Mouse (Mus musculus): ENCODE data around the gene Syt17.

DNA sequence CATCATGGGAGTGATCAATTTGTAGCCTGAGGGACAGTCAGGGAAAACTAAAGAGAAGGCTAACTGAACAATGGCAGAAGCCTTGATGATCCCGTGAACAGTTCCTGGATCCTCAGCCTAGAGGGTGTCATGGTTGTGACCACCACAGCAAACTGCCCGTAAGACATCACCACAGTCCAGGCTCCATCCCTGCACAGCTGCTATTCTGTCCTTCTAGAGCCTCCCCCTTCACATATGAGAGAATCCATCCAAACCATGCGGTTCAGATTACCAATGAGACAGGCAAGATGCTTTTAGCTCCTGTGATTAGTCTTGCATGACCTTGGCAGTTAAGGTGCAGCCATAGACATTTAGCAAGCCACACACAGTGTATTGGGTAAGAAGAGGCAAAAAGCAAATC, 33.8 kb downstream of the Syt17 start:
- TF ChIP-seq ELF1 (IDR thresholded peaks at IDR 0.05; ENCODE audit: low read depth, low read length) = no peak
- TF ChIP-seq NRF1 (IDR thresholded peaks at IDR 0.05; ENCODE audit: low read depth, low read length) = no peak
- TF ChIP-seq ZNF384 (IDR thresholded peaks at IDR 0.05; ENCODE audit: low read depth, low read length) = no peak
- TF ChIP-seq E2F4 (IDR thresholded peaks at IDR 0.05; ENCODE audit: insufficient replicate concordance, low read depth, low read length) = no peak
- no peak for TF ChIP-seq CHD2 (IDR thresholded peaks at IDR 0.05; ENCODE audit: low read length)
- TF ChIP-seq USF2 (conservative IDR thresholded peaks at IDR 0.05; ENCODE audit: low read depth, low read length) = no peak
